Mouse (Mus musculus) forebrain, embryonic 11.5 days (tissue): ENCODE measurements around the gene Rbm48. TPM values are rescaled to one million over a fixed set of nuclear protein-coding genes. Genes with fewer than 3 reads are reported as not detected.
A peak's percentile ranks its signal among the peaks of the same experiment; 100 is the strongest.
"Not testable (repeated sequence)": the region's sequence is repeated elsewhere in the genome, so short reads cannot be mapped to it uniquely, and the experiment has no call there.

Experiments
- ATAC-seq: fragments of 200-750 bp; cut with Nextera tagmentation; replicated peaks from 2 replicates; pipeline ENCODE4 v1.8.0; 2017; ENCODE audit warnings: moderate TSS enrichment; ENCODE audit not compliant: low FRiP score
- DNase-seq: peaks from one replicate; pipeline ENCODE4 v3.0.0-alpha.2; 2017; ENCODE audit warnings: low spot score
- H3K27ac ChIP-seq: fragments of 300-500 bp; sonication (generic); 2 replicates; pipeline ENCODE4 v1.5.1; 2014; ENCODE audit warnings: low read depth, low read length
- H3K27me3 ChIP-seq: fragments of 300-500 bp; sonication (generic); 2 replicates; pipeline ENCODE4 v1.6.1; 2014; ENCODE audit warnings: mild to moderate bottlenecking, low read length, mixed read lengths; ENCODE audit not compliant: control insufficient read depth, insufficient read depth
- H3K36me3 ChIP-seq: fragments of 300-500 bp; sonication (generic); 2 replicates; pipeline ENCODE4 v1.6.1; 2014; ENCODE audit warnings: mild to moderate bottlenecking, low read length, moderate library complexity, mixed read lengths; ENCODE audit not compliant: control insufficient read depth, insufficient read depth
- H3K4me1 ChIP-seq: fragments of 300-500 bp; sonication (generic); replicated peaks from 2 replicates; pipeline ENCODE4 v1.6.1; 2014; ENCODE audit warnings: low read length, mixed read lengths; ENCODE audit not compliant: control insufficient read depth, insufficient read depth
- H3K4me2 ChIP-seq: fragments of 300-500 bp; sonication (generic); 2 replicates; pipeline ENCODE4 v1.6.1; 2014; ENCODE audit warnings: low read depth, mild to moderate bottlenecking, low read length, moderate library complexity, mixed read lengths; ENCODE audit not compliant: severe bottlenecking
- H3K4me3 ChIP-seq: fragments of 300-500 bp; sonication (generic); 2 replicates; pipeline ENCODE4 v1.5.1; 2014; ENCODE audit warnings: low read depth, low read length
- H3K9ac ChIP-seq: fragments of 300-500 bp; sonication (generic); 2 replicates; pipeline ENCODE4 v1.6.1; 2014; ENCODE audit warnings: low read length
- H3K9me3 ChIP-seq: fragments of 300-500 bp; sonication (generic); 2 replicates; pipeline ENCODE4 v1.6.1; 2016; ENCODE audit warnings: low read length, mixed read lengths; ENCODE audit not compliant: control insufficient read depth
- WGBS: fragments of 180-500 bp; shearing (Covaris S2); extraction: QIAGEN DNeasy Blood & Tissue Kit; methylation state at CpG from one replicate; pipeline ENCODE4 v1.1.7; 2014; 5-methylcytosine and 5-hydroxymethylcytosine counted together
- polyA plus RNA-seq: library from polyadenylated mRNA; unstranded; fragments of >200 nt; fragmentation: Nextera tagmentation; extraction: Ambion mirVana; gene quantifications from 2 replicates; pipeline ENCODE4 v1.2.1, GENCODE M21; 2014

Gene Rbm48
- polyA plus RNA-seq, 1 experiment from 2014 or later = 14.3 TPM

DNA sequence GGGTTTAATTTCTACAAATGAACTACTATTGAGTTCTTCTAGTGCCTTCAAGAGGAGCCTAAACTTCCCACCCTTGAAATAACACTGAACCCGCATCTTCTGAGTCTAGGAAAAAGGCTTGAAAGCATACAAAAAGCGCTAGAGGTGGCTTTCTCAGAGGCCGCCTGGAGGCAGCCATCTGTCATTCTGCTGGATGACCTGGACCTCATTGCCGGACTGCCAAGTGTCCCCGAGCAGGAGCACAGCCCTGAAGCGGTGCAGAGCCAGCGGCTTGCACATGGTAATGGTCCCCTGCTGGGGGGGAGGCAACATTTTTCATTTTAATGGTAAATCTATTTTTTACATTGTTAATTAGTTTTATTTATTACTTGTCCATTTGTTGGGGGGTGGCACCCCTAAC lies 24.1 kb upstream of the Rbm48 start:
- Histone ChIP-seq H3K36me3 (peaks cover 9% of the 10 kb centered on the region; the same call in 1 of the 2 replicates), H3K27me3 (no peaks in the 10 kb centered on the region)
- 87% methylated on average over 7 of the region's 7 CpGs for WGBS

DNA sequence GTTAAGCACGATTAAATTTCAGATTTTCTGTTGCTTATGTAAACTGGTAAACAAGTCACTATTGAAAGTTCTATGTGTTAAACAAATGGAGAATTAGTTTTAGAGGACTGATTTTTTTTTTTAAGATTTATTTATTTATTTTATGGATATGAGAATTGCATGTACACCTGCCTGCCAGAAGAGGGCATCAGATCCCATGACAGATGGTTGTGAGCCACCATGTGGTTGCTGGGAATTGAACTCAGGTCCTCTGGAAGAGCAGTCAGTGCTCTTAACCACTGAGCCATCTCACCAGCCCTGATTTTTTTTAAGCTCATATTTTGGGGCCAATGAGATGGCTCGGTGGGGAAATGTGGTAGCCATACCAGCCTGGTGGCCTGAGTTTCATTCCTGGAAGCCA lies 15.4 kb upstream of the Rbm48 start:
- not testable (repeated sequence) for H3K4me1 ChIP-seq, H3K4me3 ChIP-seq, ATAC-seq, H3K27ac ChIP-seq, H3K9ac ChIP-seq, H3K4me2 ChIP-seq, DNase-seq, H3K27me3 ChIP-seq, H3K9me3 ChIP-seq, H3K36me3 ChIP-seq
- 94% methylated on average over 2 of the region's 2 CpGs for WGBS

More for the DNA sequence above, 24.1 kb upstream of the Rbm48 start:
- DNase-seq = no peak
- Histone ChIP-seq H3K4me1 (no peaks in the 10 kb centered on the region), H3K9ac (no peak overlapping the region), H3K9me3 (no peaks in the 10 kb centered on the region), H3K4me2 (no peak overlapping the region), H3K4me3 (no peak overlapping the region), H3K27ac (no peak overlapping the region)
- no peak for ATAC-seq

DNA sequence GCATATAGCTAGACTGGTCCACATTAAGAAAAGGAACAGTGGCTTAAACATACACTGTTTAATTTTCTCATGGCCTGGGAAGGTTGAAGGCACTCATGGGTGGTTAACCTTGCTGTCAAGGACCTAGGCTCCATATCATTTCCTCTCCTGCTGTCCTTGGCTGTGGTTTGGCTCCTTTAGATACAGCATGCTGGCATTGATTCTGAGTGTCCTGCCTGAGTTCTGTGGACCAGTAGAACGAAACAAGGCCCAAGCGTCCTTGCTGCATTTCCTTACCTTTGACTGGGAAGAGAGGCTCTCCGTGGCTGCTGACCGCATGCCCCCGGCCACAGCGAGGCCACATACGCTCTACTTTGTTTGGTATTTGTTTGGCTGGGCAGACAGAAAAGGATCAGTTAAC lies 12.9 kb upstream of the Rbm48 start:
- ATAC-seq = no peak
- Histone ChIP-seq H3K36me3 (no peaks in the 10 kb centered on the region; the same call in 1 of the 2 replicates), H3K9ac (no peak overlapping the region), H3K9me3 (no peaks in the 10 kb centered on the region), H3K4me3 (no peak overlapping the region), H3K4me1 (no peaks in the 10 kb centered on the region), H3K4me2 (no peak overlapping the region), H3K27me3 (no peaks in the 10 kb centered on the region), H3K27ac (no peak overlapping the region)
- 92% methylated on average over 7 of the region's 7 CpGs for WGBS
- DNase-seq = no peak

DNA sequence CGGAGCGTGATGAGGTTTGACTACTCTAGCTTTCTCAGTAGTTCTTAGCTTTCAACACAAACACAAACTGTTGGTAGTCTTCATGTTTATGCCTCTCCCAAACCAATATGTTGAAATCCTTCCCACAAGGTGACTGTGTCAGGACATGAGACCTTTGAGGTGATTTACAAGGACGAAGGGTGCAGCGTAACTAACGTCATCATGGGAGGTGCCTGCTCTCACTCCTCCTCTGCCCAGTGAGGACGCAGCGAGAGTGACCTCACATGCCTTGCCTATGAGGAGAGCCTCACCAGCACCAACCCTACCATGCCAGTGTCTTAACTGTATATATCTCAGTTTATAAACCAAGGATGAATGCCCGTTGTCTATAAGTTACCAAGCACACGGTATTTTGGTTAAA lies 10.7 kb upstream of the Rbm48 start:
- H3K9me3 ChIP-seq = no peaks in the 10 kb centered on the region
- DNase-seq (no peak), ATAC-seq (no peak)
- no peaks in the 10 kb centered on the region for H3K4me1 ChIP-seq
- H3K4me2 ChIP-seq = no peak overlapping the region
- no peaks in the 10 kb centered on the region for H3K27me3 ChIP-seq
- H3K36me3 ChIP-seq = no peaks in the 10 kb centered on the region; the same call in 1 of the 2 replicates
- WGBS = 95% methylated on average over 9 of the region's 9 CpGs
- H3K9ac ChIP-seq = no peak overlapping the region
- H3K4me3 ChIP-seq = no peak overlapping the region
- no peak overlapping the region for H3K27ac ChIP-seq

DNA sequence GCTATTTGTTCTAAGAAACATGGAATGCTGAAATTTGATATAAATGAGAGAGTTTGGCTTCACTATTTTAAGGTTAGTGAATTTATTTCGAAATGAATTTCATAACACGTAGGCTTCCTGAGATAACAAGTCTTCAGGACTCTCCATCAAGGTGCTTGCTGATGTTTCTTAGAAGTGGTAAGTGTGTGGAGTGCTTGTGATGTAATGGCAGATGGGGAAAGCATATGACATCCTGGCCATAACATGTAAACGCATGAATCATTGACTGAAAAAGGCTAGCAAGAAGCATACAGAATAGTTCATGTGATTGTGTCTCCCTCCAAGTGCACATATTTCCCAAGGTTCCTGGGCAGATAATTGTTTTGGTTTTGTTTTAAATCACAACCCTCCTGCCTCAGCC lies 4.4 kb upstream of the Rbm48 start:
- Histone ChIP-seq H3K27ac (no peak overlapping the region), H3K4me2 (no peak overlapping the region), H3K9ac (no peak overlapping the region), H3K27me3 (no peaks in the 10 kb centered on the region), H3K4me3 (no peak overlapping the region), H3K9me3 (no peaks in the 10 kb centered on the region), H3K36me3 (no peaks in the 10 kb centered on the region), H3K4me1 (no peaks in the 10 kb centered on the region)
- no peak for ATAC-seq
- WGBS = 86% methylated on average over 3 of the region's 3 CpGs
- DNase-seq = no peak

DNA sequence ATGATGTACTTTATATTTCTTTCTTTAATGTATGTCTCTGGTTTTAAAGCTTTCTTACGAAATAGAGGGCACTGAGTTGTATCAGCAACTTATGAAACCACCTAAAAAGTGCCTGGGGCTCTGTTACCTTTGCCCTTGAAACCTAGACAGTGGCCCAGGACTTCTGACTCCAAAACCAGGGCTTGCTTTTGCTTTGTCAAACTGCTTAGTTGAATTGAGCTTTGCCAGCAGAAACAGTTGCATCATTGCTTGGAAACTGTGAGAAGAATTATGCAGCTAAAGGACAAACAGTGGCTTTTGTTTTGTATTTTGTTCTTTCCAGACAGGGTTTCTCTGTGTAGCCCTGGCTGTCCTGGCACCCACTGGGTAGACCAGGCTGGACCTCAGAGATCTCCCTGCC lies 3.9 kb upstream of the Rbm48 start:
- Histone ChIP-seq H3K4me1 (no peaks in the 10 kb centered on the region; the same call in 1 of the 2 replicates), H3K4me3 (no peak overlapping the region), H3K9ac (no peak overlapping the region), H3K27me3 (no peaks in the 10 kb centered on the region), H3K36me3 (no peaks in the 10 kb centered on the region), H3K9me3 (no peaks in the 10 kb centered on the region), H3K4me2 (no peak overlapping the region), H3K27ac (no peak overlapping the region)
- DNase-seq (no peak), ATAC-seq (no peak)
- WGBS = 83% methylated on average over 1 of the region's 1 CpGs

DNA sequence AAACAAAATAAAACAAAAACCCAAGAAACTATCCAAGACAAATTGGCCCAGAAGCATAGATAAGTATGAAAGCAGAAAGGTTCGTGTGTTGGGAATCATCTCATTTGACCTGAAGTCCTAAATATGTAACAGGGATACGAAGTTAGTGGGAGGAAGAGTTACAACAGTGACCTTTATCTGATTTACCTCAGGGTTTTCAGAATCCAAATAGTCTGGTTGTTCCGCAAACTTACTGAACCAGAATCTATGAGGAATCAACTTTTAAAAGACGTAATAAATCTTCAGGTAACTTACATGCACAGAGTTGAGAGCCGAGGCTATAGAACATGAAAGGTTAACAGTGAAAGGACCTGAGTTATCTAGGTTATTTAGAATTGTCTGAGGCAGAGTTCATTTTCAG lies 2.4 kb upstream of the Rbm48 start:
- Histone ChIP-seq H3K27ac (no peak overlapping the region), H3K9ac (no peak overlapping the region), H3K4me3 (no peak overlapping the region), H3K4me1 (no peaks in the 10 kb centered on the region; the same call in 1 of the 2 replicates), H3K9me3 (no peaks in the 10 kb centered on the region), H3K27me3 (no peaks in the 10 kb centered on the region), H3K4me2 (no peak overlapping the region), H3K36me3 (no peaks in the 10 kb centered on the region)
- 93% methylated on average over 5 of the region's 5 CpGs for WGBS
- ATAC-seq = no peak
- DNase-seq = no peak

DNA sequence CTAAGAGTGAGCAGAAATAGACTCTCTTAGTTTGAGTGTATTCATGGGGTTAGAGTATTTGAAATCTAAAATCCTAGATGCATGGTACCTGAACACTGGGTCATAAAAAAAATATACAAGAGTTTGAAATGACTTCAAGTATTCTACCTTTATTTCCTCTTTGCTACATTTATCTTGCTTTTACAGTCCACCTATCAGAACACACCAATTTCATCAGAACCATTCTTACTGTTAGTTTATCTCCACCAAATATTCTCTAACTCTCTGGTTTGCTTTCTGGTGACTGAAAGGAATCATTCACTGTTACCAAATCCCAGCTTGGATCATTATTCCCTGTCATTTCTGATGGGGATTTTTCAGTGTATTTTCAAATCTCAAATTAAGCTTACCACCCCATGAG lies 786 bp upstream of the Rbm48 start:
- no peak for DNase-seq
- H3K27me3 ChIP-seq = no peaks in the 10 kb centered on the region
- H3K4me1 ChIP-seq = no peaks in the 10 kb centered on the region; the same call in 1 of the 2 replicates
- peak overlapping the region; percentile 79 for H3K4me2 ChIP-seq
- no peak for ATAC-seq
- no peak overlapping the region for H3K27ac ChIP-seq
- H3K36me3 ChIP-seq = no peaks in the 10 kb centered on the region
- H3K9ac ChIP-seq = peak overlapping the region; percentile 68; the same call in 1 of the 2 replicates
- H3K4me3 ChIP-seq = peak overlapping the region; percentile 78
- no peaks in the 10 kb centered on the region for H3K9me3 ChIP-seq

DNA sequence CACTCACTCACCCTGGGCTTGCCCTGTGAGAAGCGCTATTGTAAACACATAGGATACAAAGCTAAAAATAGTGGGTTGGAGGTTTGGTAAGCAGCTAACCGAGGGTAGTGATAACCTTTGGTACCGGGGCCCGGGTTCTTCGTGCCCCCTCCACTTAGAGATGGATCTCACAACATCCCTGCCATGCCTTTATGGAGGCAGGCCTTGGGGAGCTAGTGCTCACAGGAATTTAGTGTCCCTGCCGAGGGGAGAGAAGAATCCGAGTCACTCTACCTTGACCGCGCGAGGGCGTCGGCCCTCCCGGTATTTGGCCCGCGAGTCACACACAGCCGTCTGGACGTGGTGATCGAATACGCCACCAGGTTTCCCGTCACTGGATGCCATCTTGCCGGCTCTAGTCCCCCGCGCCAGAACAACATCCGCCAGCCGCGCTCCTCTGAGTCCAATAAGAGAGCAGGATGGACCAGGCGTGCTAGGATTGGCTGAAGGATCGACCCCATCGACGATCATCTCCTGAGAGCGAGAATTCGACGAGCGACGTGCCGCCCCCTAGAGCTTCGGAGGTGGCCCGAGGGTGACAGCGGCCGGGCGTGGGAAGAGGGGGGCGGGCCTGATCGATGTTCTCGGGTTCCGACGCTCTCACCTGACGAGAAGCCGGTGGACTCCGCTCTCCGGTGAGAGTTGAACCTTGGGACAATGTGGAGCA lies 539 bp downstream of the Rbm48 start, which contains the start of gene Pex1:
Gene Pex1, plus strand, starts transcription at position 374 of the 706 bp plus-strand sequence.
- no peak within 1 kb of the TSS for H3K27ac ChIP-seq
- peak within 1 kb of the TSS; percentile 78 for H3K4me3 ChIP-seq
- peak; percentile 96 for DNase-seq
- WGBS = under 1% methylated on average over 50 of the region's 50 CpGs
- H3K36me3 ChIP-seq = no peaks in the 10 kb centered on the region
- peak within 1 kb of the TSS; percentile 79 for H3K4me2 ChIP-seq
- H3K4me1 ChIP-seq = no peaks in the 10 kb centered on the region; the same call in 1 of the 2 replicates
- H3K9ac ChIP-seq = peak within 1 kb of the TSS; percentile 68
- ATAC-seq = peak; percentile 98
- no peaks in the 10 kb centered on the region for H3K9me3 ChIP-seq
- no peaks in the 10 kb centered on the region for H3K27me3 ChIP-seq
